Mouse (Mus musculus) E14TG2a.4 (cell line): ENCODE measurements around the gene Itpr3.

Source experiments
- H3K27me3 ChIP-seq: 2 replicates; pipeline ENCODE4 v1.6.1; 2014; ENCODE audit warnings: low read length, control low read depth; ENCODE audit not compliant: insufficient read depth
- H3K36me3 ChIP-seq: 2 replicates; pipeline ENCODE4 v1.6.1; 2014; ENCODE audit warnings: low read length, control low read depth; ENCODE audit not compliant: insufficient read depth
- H3K4me1 ChIP-seq: replicated peaks from 2 replicates; pipeline ENCODE4 v1.6.1; 2014; ENCODE audit warnings: low read depth, low read length, control low read depth
- H3K4me3 ChIP-seq: replicated peaks from 2 replicates; pipeline ENCODE4 v1.5.1; 2014; ENCODE audit warnings: mild to moderate bottlenecking, low read length
- H3K9me3 ChIP-seq: 2 replicates; pipeline ENCODE4 v1.6.1; 2014; ENCODE audit warnings: low read length, control low read depth
- CTCF ChIP-seq: conservative IDR thresholded peaks from 2 replicates; pipeline ENCODE4 v1.5.1; 2014; ENCODE audit warnings: low read length
- NANOG ChIP-seq: IDR thresholded peaks from 2 replicates; pipeline ENCODE4 v1.6.1; 2014; ENCODE audit warnings: borderline replicate concordance, low read length, mixed read lengths
- POU5F1 ChIP-seq: IDR thresholded peaks from 2 replicates; pipeline ENCODE4 v1.6.1; 2014; ENCODE audit warnings: low read length, borderline replicate concordance

Gene Itpr3

DNA sequence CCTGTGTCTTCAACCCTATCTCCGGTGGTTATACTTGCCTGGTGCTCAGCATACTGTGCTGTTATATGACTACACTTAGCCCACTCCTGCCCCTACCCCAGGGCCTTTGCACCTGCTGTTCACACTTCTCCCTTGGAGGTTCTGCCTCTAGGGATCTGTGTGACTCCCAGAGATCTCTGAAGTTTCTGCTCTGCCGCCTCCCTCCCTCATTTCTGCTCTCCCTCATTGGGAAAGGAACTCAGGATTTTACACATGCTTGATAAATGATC is 15.4 kb upstream of the Itpr3 start:
- Histone ChIP-seq H3K27me3 (no peaks in the 10 kb centered on the region), H3K4me1 (peaks cover 88% of the 10 kb centered on the region), H3K36me3 (no peaks in the 10 kb centered on the region), H3K9me3 (no peaks in the 10 kb centered on the region), H3K4me3 (peak overlapping the region; percentile 69; the same call in 1 of the 2 replicates)
- TF ChIP-seq CTCF, result no peak

DNA sequence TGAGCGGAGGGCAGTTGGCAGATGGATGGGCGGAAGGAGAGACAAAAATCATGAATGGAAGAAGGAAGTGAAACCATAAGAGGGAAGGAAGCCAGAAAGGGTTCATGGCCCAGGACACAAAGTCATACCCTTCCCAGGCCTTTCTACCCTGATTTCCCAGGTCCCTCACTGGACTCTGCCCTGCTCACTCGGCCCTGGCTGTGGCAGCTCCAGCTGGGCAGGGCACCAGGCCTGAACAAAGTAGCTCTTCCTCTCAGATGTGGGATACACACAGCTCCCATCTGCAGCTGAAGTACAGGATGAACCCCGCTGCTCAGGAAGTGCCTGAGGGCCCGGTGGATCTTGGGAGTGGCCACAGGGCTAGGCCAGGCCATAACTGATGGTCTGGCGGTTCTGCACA is 14.3 kb upstream of the Itpr3 start:
- peaks cover 88% of the 10 kb centered on the region for H3K4me1 ChIP-seq
- H3K27me3 ChIP-seq, result no peaks in the 10 kb centered on the region
- TF ChIP-seq CTCF (no peak), NANOG (no peak), POU5F1 (no peak)
- no peaks in the 10 kb centered on the region for H3K36me3 ChIP-seq
- peak overlapping the region; percentile 64 for H3K4me3 ChIP-seq
- no peaks in the 10 kb centered on the region for H3K9me3 ChIP-seq

DNA sequence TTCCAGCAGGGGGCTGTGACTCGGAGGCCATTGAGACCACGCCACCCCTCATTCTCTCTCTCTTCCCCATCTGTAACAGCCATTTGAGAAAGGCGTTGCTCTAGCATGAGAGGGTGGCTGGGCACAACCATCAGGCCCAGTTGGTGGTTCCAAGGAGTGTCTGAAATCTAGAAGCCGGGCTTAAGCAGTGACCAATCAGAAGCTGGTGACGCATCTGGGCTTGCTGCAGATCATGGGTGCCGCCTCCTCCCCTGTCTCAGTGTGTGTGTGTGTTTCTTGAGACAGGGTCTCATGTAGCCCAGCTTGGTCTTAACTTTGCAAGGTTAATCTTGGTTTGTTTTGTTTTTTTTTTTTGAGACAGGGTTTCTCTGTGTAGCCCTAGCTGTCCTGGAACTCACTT is 11.9 kb upstream of the Itpr3 start:
- TF ChIP-seq POU5F1 (no peak), NANOG (no peak), CTCF (no peak)
- H3K9me3 ChIP-seq, result no peaks in the 10 kb centered on the region
- H3K36me3 ChIP-seq, result no peaks in the 10 kb centered on the region
- H3K4me3 ChIP-seq, result peak overlapping the region; percentile 41
- H3K27me3 ChIP-seq, result no peaks in the 10 kb centered on the region
- H3K4me1 ChIP-seq, result peaks cover 92% of the 10 kb centered on the region

DNA sequence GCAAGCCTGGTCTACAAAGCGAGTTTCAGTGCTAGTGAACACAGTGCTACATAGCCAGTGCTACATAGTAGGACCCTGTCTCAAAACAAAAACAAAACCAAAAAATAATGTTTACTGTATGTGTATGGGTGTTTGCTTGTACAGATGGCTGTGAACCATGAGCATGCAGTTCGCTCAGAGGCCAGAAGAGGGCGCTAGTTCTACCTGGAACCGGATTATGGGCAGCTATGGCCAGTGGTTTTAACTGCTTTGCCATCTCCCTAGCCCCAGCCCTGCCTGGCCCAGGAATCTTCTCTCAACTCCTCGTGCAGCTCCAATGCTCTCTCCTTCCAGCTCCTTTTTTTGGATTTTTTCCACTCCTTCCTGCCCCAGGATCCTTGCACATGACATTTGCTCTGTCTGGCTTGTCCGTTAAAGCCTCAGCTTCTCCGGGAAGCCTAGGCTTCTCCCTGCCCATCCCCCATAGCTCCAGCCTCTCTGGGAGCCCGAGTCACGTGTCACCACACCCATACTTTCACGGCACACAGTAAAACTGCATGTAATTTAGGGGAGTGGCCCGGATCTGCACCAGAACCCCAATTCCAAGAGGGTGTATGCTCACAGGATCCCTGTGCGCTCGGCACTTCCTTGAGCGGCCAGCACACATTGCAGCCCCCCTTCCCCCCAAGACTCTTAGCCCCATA is 9.2 kb upstream of the Itpr3 start:
- Histone ChIP-seq H3K27me3 (no peaks in the 10 kb centered on the region), H3K36me3 (no peaks in the 10 kb centered on the region), H3K4me1 (peaks cover 92% of the 10 kb centered on the region), H3K9me3 (no peaks in the 10 kb centered on the region), H3K4me3 (peak overlapping the region; percentile 68)
- TF ChIP-seq NANOG (no peak), POU5F1 (no peak), CTCF (peak; percentile 98)

DNA sequence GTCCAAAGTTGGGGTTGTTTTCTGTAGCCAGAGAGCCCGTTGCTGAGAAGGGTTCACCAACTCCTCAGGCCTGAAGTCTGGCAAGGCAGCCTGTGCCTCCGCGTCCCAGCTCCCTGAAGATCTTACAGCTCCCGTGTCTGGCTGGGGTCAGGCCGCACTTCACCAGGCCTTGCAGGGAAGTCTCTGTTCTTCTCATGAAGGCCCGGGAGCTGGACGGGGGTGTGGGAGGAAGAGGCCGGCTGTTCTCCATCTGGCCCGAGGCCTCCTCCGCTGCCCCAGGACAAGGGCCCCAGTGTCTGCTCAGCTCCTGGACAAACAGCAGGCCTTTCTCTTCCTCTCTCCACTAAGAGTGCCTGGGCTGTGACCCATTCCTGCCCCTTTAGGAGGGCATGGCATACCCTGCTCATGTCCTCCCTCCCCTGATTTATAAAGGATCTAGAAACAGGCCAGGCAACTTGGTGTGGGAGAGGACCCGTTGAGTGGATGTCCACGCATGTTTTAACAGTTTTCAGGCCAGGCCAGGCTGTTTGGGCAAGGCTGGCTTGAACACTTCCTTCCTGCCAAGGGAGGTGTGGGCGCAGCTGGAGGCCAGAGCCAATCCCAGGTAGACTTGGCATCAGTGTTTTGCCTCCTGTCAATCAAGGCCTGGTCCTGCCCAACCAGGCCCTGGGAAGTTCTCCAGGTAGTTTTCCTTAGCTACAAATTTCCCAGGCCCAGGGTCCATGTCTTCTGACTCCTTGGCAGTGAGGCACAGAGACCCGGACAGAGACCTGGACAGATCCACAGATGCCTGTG is 8.5 kb upstream of the Itpr3 start:
- no peaks in the 10 kb centered on the region for H3K9me3 ChIP-seq
- peak overlapping the region; percentile 68 for H3K4me3 ChIP-seq
- TF ChIP-seq NANOG (no peak), POU5F1 (no peak), CTCF (no peak)
- no peaks in the 10 kb centered on the region for H3K36me3 ChIP-seq
- H3K4me1 ChIP-seq, result peaks cover 92% of the 10 kb centered on the region
- no peaks in the 10 kb centered on the region for H3K27me3 ChIP-seq

DNA sequence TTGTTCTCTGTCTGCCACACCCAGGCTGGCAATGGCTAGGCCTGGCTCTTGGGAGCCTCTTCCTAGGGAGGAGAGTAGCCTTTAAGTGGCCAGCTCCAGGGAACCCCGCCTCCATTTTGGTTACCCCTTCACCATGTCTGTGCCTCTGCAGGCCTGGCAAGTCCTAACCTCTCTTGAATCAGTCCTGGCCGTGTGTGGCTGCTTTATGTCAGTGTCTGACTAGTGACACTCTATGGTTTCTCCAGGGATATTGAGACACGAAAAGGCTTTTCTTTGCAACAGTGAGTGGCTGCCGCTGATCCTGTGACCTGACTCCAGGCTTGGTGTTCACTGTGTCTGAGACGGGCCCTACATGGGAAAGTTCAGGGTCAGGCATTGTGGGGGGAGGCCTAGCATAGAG is 6.3 kb upstream of the Itpr3 start:
- H3K4me3 ChIP-seq, result peak overlapping the region; percentile 70
- no peaks in the 10 kb centered on the region for H3K27me3 ChIP-seq
- TF ChIP-seq CTCF (no peak), NANOG (no peak), POU5F1 (no peak)
- peaks cover 94% of the 10 kb centered on the region for H3K4me1 ChIP-seq
- no peaks in the 10 kb centered on the region for H3K36me3 ChIP-seq
- H3K9me3 ChIP-seq, result no peaks in the 10 kb centered on the region

DNA sequence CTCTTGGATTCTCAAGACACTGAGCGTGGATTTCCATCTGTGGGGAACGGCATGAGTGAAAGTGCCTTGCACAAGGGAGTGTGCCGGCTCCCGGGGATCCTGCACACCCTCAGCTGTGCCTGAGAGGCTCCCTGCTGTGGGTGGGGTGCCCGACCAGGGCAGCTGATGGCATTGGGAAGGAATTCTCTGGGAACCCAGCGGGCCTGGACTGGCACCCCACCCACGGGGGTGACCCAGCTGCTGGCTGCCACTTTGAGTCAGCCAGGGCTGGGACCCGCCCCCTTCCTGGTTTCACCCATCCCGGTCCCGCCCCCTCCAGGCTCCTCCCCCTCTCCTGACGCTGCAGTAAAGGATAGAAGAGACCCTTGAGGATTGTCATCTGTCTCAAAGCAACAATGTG is 5.6 kb upstream of the Itpr3 start:
- Histone ChIP-seq H3K4me1 (peaks cover 90% of the 10 kb centered on the region), H3K9me3 (no peaks in the 10 kb centered on the region), H3K4me3 (peak overlapping the region; percentile 70), H3K36me3 (no peaks in the 10 kb centered on the region), H3K27me3 (no peaks in the 10 kb centered on the region)
- no peak for TF ChIP-seq CTCF
- TF ChIP-seq NANOG, result no peak
- no peak for TF ChIP-seq POU5F1

DNA sequence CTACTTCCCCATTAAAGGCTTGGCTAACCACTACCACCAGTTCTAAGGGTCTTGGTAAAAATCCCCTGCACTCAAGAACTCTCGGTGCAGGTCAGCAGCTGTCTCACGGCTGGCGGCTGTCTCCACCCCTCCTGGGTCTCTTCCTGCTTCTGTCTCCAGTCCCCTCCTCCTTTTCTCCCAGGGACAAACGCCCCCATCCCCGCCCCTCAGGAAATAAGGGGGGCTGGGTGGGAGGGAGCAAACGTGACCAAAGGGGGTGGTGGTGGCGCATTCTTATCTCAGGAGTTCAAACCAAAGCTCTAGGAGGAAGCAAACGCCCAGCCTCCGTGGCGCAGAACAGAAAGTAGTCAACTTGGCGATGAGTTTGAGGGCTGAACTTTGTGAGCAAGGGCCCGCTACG is 934 bp upstream of the Itpr3 start:
- peaks cover 9% of the 10 kb centered on the region for H3K36me3 ChIP-seq
- H3K4me1 ChIP-seq, result peaks cover 83% of the 10 kb centered on the region
- H3K9me3 ChIP-seq, result no peaks in the 10 kb centered on the region
- peak overlapping the region; percentile 91 for H3K4me3 ChIP-seq
- H3K27me3 ChIP-seq, result peaks cover 3% of the 10 kb centered on the region; the same call in 1 of the 2 replicates
- TF ChIP-seq POU5F1 (no peak), CTCF (no peak), NANOG (no peak)

DNA sequence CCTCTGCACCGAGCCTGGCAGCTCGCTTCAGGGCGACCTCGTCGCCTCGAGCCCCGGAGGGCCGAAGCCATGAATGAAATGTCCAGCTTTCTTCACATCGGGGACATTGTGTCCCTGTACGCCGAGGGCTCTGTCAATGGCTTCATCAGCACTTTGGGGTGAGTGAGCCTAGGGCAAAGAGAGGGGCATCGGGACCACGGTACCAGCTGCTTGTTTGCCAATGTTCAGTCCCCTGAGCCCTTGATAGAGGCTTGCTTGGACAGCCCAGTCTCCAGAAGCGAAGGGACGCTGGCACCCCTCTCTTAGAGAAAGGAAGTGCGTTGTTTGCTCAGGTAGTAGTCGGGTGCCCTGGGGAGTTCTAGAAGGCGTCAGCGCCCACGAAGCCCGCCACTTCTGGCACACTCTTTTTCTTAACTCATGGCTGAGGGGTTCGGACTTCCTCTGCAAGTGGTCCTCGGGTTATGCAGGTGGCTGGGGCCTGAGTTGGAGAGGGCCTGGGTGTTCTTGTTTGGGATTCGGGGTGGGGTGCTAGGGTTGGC is 482 bp downstream of the Itpr3 start:
- H3K36me3 ChIP-seq, result peaks cover 10% of the 10 kb centered on the region
- TF ChIP-seq POU5F1 (no peak), NANOG (no peak), CTCF (no peak)
- peak overlapping the region; percentile 91 for H3K4me3 ChIP-seq
- peaks cover 3% of the 10 kb centered on the region; the same call in 1 of the 2 replicates for H3K27me3 ChIP-seq
- H3K4me1 ChIP-seq, result peaks cover 77% of the 10 kb centered on the region
- no peaks in the 10 kb centered on the region for H3K9me3 ChIP-seq
